Mouse (Mus musculus) ES-Bruce4 (cell line): ENCODE measurements at regions not wholly inside any gene's neighbourhood (a gene's known extent, or its start where the extent isn't known, plus 50 kb on each side); places are given as distances from the start of the nearest gene placed in this dataset.

Source experiments
- CTCF ChIP-seq: IDR thresholded peaks from one replicate; pipeline ENCODE4 v1.8.1; 2011; ENCODE audit warnings: low read depth, low read length
- POLR2A ChIP-seq: IDR thresholded peaks from one replicate; pipeline ENCODE4 v1.8.1; 2011; ENCODE audit warnings: low read length; ENCODE audit not compliant: insufficient read depth

DNA sequence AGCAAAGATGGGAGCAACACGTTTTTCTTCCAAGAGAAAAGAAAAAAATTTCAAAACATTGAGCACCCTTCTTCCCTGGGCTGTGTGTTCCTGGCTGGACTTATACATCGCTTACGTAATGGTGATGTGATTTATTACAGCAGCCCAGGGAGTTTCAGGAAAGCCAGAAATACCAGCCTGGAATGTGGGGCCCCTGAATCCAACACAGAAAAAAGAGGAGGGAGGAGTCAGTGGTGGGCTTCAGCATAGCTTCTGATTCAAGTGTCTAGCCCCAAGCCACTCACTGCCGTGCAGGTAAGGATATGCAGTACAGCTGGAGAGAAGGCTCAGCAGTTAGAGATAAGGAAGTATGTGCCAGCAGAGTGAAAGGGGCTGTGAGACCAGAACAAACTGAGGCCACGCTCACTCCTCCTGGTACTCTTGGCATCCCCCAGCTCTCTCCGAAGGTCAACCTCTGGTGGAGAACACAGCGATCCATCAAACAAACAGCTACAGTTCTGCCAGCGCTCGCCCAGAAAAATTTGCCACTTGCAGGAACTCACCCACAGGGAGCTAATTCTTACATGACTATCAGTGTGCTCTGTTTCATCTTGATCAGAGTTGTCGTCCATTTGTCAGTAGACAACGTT is 113.3 kb downstream of the Adamts15 start:
- TF ChIP-seq POLR2A (no peak), CTCF (no peak)
